Mouse (Mus musculus): ENCODE results near the gene Lsp1. TPM values are rescaled to one million over a fixed set of nuclear protein-coding genes. Genes with fewer than 3 reads are reported as not detected.
A peak's percentile ranks its signal among the peaks of the same experiment; 100 is the strongest.

The Lsp1 gene
- polyA plus RNA-seq, 1 experiment from 2014 or later: 6.9 TPM

- ATAC-seq: no peak
- Histone ChIP-seq H3K4me2 (replicated peaks) (no peak overlapping the region), H3K4me1 (replicated peaks) (peaks cover 29% of the 10 kb centered on the region), H3K9me3 (no peaks in the 10 kb centered on the region), H3K9ac (replicated peaks) (no peak overlapping the region), H3K4me3 (replicated peaks) (no peak overlapping the region), H3K27ac (0 out of 2 replicates have a peak overlapping the region, but pooled peaks have one; percentile 9), H3K36me3 (peaks cover 20% of the 10 kb centered on the region), H3K27me3 (0 out of 2 replicates have a peak, but pooled peaks cover under 1% of the 10 kb centered on the region)
- WGBS: 75% methylated on average over 5 of the region's 5 CpGs
These were observed 76.6 kb downstream of the Lsp1 start for GRCm38 (mm10) chr7:142537181-142537580.

GRCm38 (mm10) chr7:142537879-142538278 is 77.3 kb downstream of the Lsp1 start:
- 0 out of 2 replicates have a peak, but pooled peaks have one; percentile 28 for ATAC-seq
- H3K9ac ChIP-seq (replicated peaks): 0 out of 2 replicates have a peak overlapping the region, but pooled peaks have one; percentile 37
- 7% methylated on average over 6 of the region's 6 CpGs for WGBS

GRCm38 (mm10) chr7:142538291-142538690 is 77.7 kb downstream of the Lsp1 start:
- Histone ChIP-seq H3K9me3 (no peaks in the 10 kb centered on the region), H3K36me3 (peaks cover 20% of the 10 kb centered on the region), H3K9ac (replicated peaks) (0 out of 2 replicates have a peak overlapping the region, but pooled peaks have one; percentile 37), H3K27ac (peak overlapping the region; percentile 48), H3K27me3 (no peaks in the 10 kb centered on the region), H3K4me2 (replicated peaks) (no peak overlapping the region), H3K4me1 (replicated peaks) (peaks cover 35% of the 10 kb centered on the region), H3K4me3 (replicated peaks) (no peak overlapping the region)
- 0 out of 2 replicates have a peak, but pooled peaks have one; percentile 0 for ATAC-seq
- WGBS: 25% methylated on average over 4 of the region's 4 CpGs

More at GRCm38 (mm10) chr7:142537879-142538278, 77.3 kb downstream of the Lsp1 start:
- peak overlapping the region; percentile 48 for H3K27ac ChIP-seq
- no peak overlapping the region for H3K4me3 ChIP-seq (replicated peaks)
- peaks cover 31% of the 10 kb centered on the region for H3K4me1 ChIP-seq (replicated peaks)
- H3K9me3 ChIP-seq: no peaks in the 10 kb centered on the region
- H3K4me2 ChIP-seq (replicated peaks): no peak overlapping the region
- H3K27me3 ChIP-seq: no peaks in the 10 kb centered on the region
- H3K36me3 ChIP-seq: peaks cover 20% of the 10 kb centered on the region

GRCm38 (mm10) chr7:142538766-142539165 is 78.2 kb downstream of the Lsp1 start:
- H3K9ac ChIP-seq (replicated peaks): no peak overlapping the region

GRCm38 (mm10) chr7:142539828-142540227 is 79.2 kb downstream of the Lsp1 start:
- ATAC-seq: no peak
- Histone ChIP-seq H3K4me1 (replicated peaks) (peaks cover 22% of the 10 kb centered on the region), H3K4me2 (replicated peaks) (no peak overlapping the region), H3K9me3 (no peaks in the 10 kb centered on the region), H3K9ac (replicated peaks) (no peak overlapping the region), H3K27me3 (no peaks in the 10 kb centered on the region), H3K27ac (no peak overlapping the region), H3K36me3 (peaks cover 20% of the 10 kb centered on the region), H3K4me3 (replicated peaks) (no peak overlapping the region)
- 72% methylated on average over 8 of the region's 8 CpGs for WGBS

More at GRCm38 (mm10) chr7:142538766-142539165, 78.2 kb downstream of the Lsp1 start:
- ATAC-seq: no peak
- Histone ChIP-seq H3K4me1 (replicated peaks) (peaks cover 30% of the 10 kb centered on the region), H3K9me3 (no peaks in the 10 kb centered on the region), H3K4me3 (replicated peaks) (no peak overlapping the region), H3K4me2 (replicated peaks) (no peak overlapping the region), H3K36me3 (peaks cover 20% of the 10 kb centered on the region), H3K27ac (peak overlapping the region; percentile 48; the same call in 1 of the 2 replicates), H3K27me3 (no peaks in the 10 kb centered on the region)
- 24% methylated on average over 6 of the region's 6 CpGs for WGBS

GRCm38 (mm10) chr7:142542771-142543303 is 82.2 kb downstream of the Lsp1 start:
- no peaks in the 10 kb centered on the region for H3K9me3 ChIP-seq
- no peaks in the 10 kb centered on the region for H3K27me3 ChIP-seq
- peak overlapping the region; percentile 10 for H3K4me2 ChIP-seq (replicated peaks)
- H3K4me3 ChIP-seq (replicated peaks): no peak overlapping the region
- peaks cover 16% of the 10 kb centered on the region for H3K36me3 ChIP-seq
- H3K9ac ChIP-seq (replicated peaks): peak overlapping the region; percentile 43; the same call in 1 of the 2 replicates
- 19% methylated on average over 11 of the region's 11 CpGs for WGBS
- H3K27ac ChIP-seq: no peak overlapping the region
- ATAC-seq: no peak
- H3K4me1 ChIP-seq (replicated peaks): peaks cover 22% of the 10 kb centered on the region

Other genes starting within 250 kb of the Lsp1 start
- gene Gm7579, start 248.9 kb upstream of the Lsp1 start, polyA plus RNA-seq (2015; fragmentation: Nextera tagmentation; extraction: Ambion mirVana): not detected in 2 replicates
- not detected in 2 replicates for gene Krtap5-5, start 230.8 kb upstream of the Lsp1 start, polyA plus RNA-seq (2015; fragmentation: Nextera tagmentation; extraction: Ambion mirVana)
- not detected in 2 replicates for gene Gm40460, start 219.7 kb upstream of the Lsp1 start, polyA plus RNA-seq (2015; fragmentation: Nextera tagmentation; extraction: Ambion mirVana)
- not detected in 2 replicates for gene Gm2431, start 202.5 kb upstream of the Lsp1 start, polyA plus RNA-seq (2015; fragmentation: Nextera tagmentation; extraction: Ambion mirVana)
- not detected in 2 replicates for gene Gm4559, start 186.4 kb upstream of the Lsp1 start, polyA plus RNA-seq (2015; fragmentation: Nextera tagmentation; extraction: Ambion mirVana)
- not detected in 2 replicates for gene Krtap5-1, start 163.7 kb upstream of the Lsp1 start, polyA plus RNA-seq (2015; fragmentation: Nextera tagmentation; extraction: Ambion mirVana)
- not detected in 2 replicates for gene Krtap5-4, start 157.3 kb upstream of the Lsp1 start, polyA plus RNA-seq (2015; fragmentation: Nextera tagmentation; extraction: Ambion mirVana)
- gene Ifitm10, start 87.1 kb upstream of the Lsp1 start, polyA plus RNA-seq (2015; fragmentation: Nextera tagmentation; extraction: Ambion mirVana): 1.9 and 2.3 TPM in 2 replicates
- not detected in 2 replicates for gene Gm49369, start 78.1 kb upstream of the Lsp1 start, polyA plus RNA-seq (2015; fragmentation: Nextera tagmentation; extraction: Ambion mirVana)
- gene Ctsd, start 72.8 kb upstream of the Lsp1 start, polyA plus RNA-seq (2015; fragmentation: Nextera tagmentation; extraction: Ambion mirVana): 191 and 206 TPM in 2 replicates
- not detected in 2 replicates for gene Syt8, start 26.0 kb upstream of the Lsp1 start, polyA plus RNA-seq (2015; fragmentation: Nextera tagmentation; extraction: Ambion mirVana)
- 0.59 and 0.75 TPM in 2 replicates for gene Tnni2, start 19.0 kb upstream of the Lsp1 start, polyA plus RNA-seq (2015; fragmentation: Nextera tagmentation; extraction: Ambion mirVana)
- gene Tnnt3, start 38.0 kb downstream of the Lsp1 start, polyA plus RNA-seq (2015; fragmentation: Nextera tagmentation; extraction: Ambion mirVana): 0.68 and 1.0 TPM in 2 replicates
- 12.8 and 13.7 TPM in 2 replicates for gene Mrpl23, start 71.9 kb downstream of the Lsp1 start, polyA plus RNA-seq (2015; fragmentation: Nextera tagmentation; extraction: Ambion mirVana)
- gene Igf2, start 206.0 kb downstream of the Lsp1 start, polyA plus RNA-seq (2015; fragmentation: Nextera tagmentation; extraction: Ambion mirVana): 96.3 and 112 TPM in 2 replicates
- not detected in 2 replicates for gene Gm49394, start 209.1 kb downstream of the Lsp1 start, polyA plus RNA-seq (2015; fragmentation: Nextera tagmentation; extraction: Ambion mirVana)

All from midbrain, embryonic 13.5 days (tissue).